Mouse (Mus musculus): ENCODE measurements around the gene Plin2.

DNA sequence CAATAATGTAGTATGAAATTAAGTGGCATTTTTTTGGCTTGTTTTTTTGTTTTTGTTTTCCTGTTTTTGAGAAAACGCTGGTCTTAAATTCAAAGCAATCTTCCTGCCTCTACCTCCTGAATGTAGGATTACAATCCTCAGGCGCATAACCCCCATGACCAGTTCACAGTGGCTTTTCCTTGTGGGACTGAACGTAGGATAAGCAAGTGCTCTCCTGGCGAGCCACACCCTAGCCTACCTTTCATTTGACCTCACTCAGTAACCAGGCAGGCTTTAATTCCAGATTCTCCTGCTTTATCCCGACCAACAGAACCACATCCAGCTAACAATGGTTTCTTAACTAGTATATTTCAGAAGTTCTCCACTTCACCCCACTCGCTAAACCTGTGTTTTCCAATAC lies 20.9 kb upstream of the Plin2 start:
- no peak for TF ChIP-seq CTCF (IDR thresholded peaks at IDR 0.05; ENCODE audit: control insufficient read depth, insufficient read depth, low read length)
- no peak for TF ChIP-seq POLR2A (IDR thresholded peaks at IDR 0.05; ENCODE audit: borderline replicate concordance, control insufficient read depth, low read depth, low read length)
